Mouse (Mus musculus): Measurements from ENCODE around the gene Serpina1e. TPM values are rescaled to one million over a fixed set of nuclear protein-coding genes. Genes with fewer than 3 reads are reported as not detected.

Gene Serpina1e
- polyA plus RNA-seq (2015; fragmentation: Nextera tagmentation; extraction: Ambion mirVana): 177 and 211 TPM in 2 replicates

DNA sequence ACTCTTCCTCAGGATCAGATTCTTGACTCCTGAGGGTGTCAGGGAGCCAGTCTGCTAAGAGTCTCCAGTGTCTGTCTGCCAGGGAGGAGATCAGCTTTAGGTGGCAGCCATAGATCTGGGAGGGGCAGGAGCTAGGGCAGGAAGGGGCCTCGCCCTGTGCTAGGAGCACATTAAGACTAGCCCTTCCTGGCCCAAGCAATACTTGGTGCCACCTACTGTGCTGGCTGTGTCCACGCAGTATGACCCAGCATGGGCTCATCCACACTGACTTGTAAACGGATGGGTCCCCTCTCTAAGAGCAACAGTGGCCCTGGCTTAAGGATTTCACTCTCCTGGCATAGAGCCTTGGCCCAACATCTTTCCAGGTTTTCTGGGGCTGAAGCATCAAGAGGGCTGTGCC, at the start of gene Serpina1e:
Serpina1e (minus strand) TSS at position 178 of the 400 bp plus-strand sequence.
- no peaks in the 10 kb centered on the region for H3K36me3 ChIP-seq (ENCODE audit: control insufficient read depth, insufficient read depth)
- WGBS: 61% methylated on average over 3 of the region's 3 CpGs
- no peaks in the 10 kb centered on the region for H3K9me3 ChIP-seq (ENCODE audit: control insufficient read depth)
- no peaks in the 10 kb centered on the region for H3K27me3 ChIP-seq (replicated peaks; ENCODE audit: control insufficient read depth, insufficient read depth, low read length)
- H3K4me3 ChIP-seq (ENCODE audit: low read depth, low read length): no peak within 1 kb of the TSS
- no peaks in the 10 kb centered on the region for H3K4me1 ChIP-seq (replicated peaks; ENCODE audit: control insufficient read depth, insufficient read depth, low read length)
- no peak within 1 kb of the TSS for H3K9ac ChIP-seq (ENCODE audit: low read depth, low read length)
- ATAC-seq: peak; percentile 58; the same call in 1 of the 2 replicates
- H3K4me2 ChIP-seq (replicated peaks; ENCODE audit: low read depth): peak within 1 kb of the TSS; percentile 38
- no peak within 1 kb of the TSS for H3K27ac ChIP-seq (ENCODE audit: low read depth, low read length)
- peak; percentile 55 for TF ChIP-seq CTCF (IDR thresholded peaks at IDR 0.05; ENCODE audit: low read depth)

DNA sequence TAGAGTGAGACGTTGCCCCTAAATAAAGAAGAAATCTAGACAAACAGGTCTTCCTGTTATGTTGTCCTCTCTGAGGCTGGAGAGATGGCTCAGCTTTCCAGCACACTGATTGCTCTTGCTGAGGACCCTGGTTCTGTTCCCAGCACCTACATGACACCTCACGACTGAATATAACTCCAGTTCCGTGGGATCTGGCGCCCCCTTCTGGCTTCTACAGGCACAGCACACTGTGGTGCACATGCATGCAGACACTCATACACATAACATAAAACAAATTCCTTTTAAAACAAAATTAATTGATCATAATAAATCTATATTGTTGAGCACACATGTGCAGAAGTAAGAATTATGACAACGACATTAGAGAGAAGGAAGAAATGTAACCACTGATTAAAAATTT, 45.9 kb upstream of the Serpina1e start:
- TF ChIP-seq CTCF (IDR thresholded peaks at IDR 0.05; ENCODE audit: low read depth): peak; percentile 12; the same call in 1 of the 2 replicates
- H3K4me2 ChIP-seq (replicated peaks; ENCODE audit: low read depth): no peak overlapping the region
- no peak overlapping the region for H3K4me3 ChIP-seq (ENCODE audit: low read depth, low read length)
- no peak overlapping the region for H3K9ac ChIP-seq (ENCODE audit: low read depth, low read length)
- H3K9me3 ChIP-seq (ENCODE audit: control insufficient read depth): no peaks in the 10 kb centered on the region
- no peak for ATAC-seq
- no peaks in the 10 kb centered on the region for H3K36me3 ChIP-seq (ENCODE audit: control insufficient read depth, insufficient read depth)
- WGBS: 84% methylated on average over 5 of the region's 5 CpGs
- 0 out of 2 replicates have a peak, but pooled peaks cover 8% of the 10 kb centered on the region for H3K4me1 ChIP-seq (replicated peaks; ENCODE audit: control insufficient read depth, insufficient read depth, low read length)
- H3K27me3 ChIP-seq (replicated peaks; ENCODE audit: control insufficient read depth, insufficient read depth, low read length): no peaks in the 10 kb centered on the region
- H3K27ac ChIP-seq (ENCODE audit: low read depth, low read length): no peak overlapping the region

DNA sequence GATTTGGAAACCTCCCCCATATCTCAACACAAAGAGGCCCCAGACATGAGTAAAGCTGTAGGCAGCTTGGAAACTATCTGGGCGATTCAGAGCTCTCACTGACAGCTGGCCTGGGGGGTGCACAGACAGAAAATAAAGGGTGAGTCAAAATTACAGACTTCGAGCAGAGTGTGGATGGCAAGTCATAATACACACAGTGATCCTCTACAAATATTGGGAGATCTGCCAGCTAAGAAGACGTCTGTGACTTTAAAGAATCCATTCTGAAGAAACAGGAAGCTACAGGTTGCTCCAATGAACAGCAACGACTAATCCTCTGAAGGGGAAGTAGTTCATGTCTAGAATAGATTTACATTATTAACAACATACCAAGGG, 44.5 kb upstream of the Serpina1e start:
- WGBS: 27% methylated on average over 4 of the region's 4 CpGs
- Histone ChIP-seq H3K9me3 (ENCODE audit: control insufficient read depth) (no peaks in the 10 kb centered on the region), H3K4me3 (ENCODE audit: low read depth, low read length) (no peak overlapping the region), H3K27me3 (replicated peaks; ENCODE audit: control insufficient read depth, insufficient read depth, low read length) (no peaks in the 10 kb centered on the region), H3K4me1 (replicated peaks; ENCODE audit: control insufficient read depth, insufficient read depth, low read length) (0 out of 2 replicates have a peak, but pooled peaks cover 8% of the 10 kb centered on the region), H3K27ac (ENCODE audit: low read depth, low read length) (no peak overlapping the region), H3K4me2 (replicated peaks; ENCODE audit: low read depth) (no peak overlapping the region), H3K36me3 (ENCODE audit: control insufficient read depth, insufficient read depth) (no peaks in the 10 kb centered on the region), H3K9ac (ENCODE audit: low read depth, low read length) (no peak overlapping the region)
- ATAC-seq: no peak
- no peak for TF ChIP-seq CTCF (IDR thresholded peaks at IDR 0.05; ENCODE audit: low read depth)

DNA sequence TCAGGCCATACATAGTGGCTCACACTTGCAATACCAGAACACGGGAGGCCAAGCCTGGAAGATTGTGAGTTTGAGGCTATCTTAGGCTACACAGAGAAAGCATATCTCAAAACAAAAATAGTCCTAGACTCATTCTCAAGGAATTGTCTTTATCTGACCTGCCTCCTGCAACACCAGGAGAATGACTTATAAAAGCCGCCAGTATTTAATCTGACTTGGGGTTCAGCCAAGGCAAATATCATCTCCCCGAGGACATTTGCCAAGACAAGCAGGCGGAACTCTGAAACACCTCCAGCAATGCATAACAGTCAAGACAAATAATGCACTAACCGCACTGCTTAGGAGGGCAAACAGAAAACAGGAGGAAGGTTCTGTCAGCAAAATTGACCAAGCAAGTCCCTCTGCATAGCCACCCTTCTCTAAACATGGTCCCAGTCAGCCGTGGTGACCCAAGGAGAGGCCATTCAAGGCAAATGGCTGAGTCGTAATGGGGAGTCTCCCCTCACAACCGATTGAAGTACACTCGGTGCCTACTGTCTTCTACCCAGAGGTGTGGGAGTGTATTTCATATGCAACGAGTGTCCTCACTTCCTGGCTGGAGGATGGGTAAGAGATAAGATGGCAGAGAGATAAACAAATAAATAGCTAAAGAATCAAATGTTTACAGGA, 43.9 kb upstream of the Serpina1e start:
- Histone ChIP-seq H3K27ac (ENCODE audit: low read depth, low read length) (no peak overlapping the region), H3K27me3 (replicated peaks; ENCODE audit: control insufficient read depth, insufficient read depth, low read length) (no peaks in the 10 kb centered on the region), H3K4me2 (replicated peaks; ENCODE audit: low read depth) (no peak overlapping the region), H3K4me1 (replicated peaks; ENCODE audit: control insufficient read depth, insufficient read depth, low read length) (0 out of 2 replicates have a peak, but pooled peaks cover 8% of the 10 kb centered on the region), H3K36me3 (ENCODE audit: control insufficient read depth, insufficient read depth) (no peaks in the 10 kb centered on the region), H3K9me3 (ENCODE audit: control insufficient read depth) (no peaks in the 10 kb centered on the region), H3K4me3 (ENCODE audit: low read depth, low read length) (no peak overlapping the region), H3K9ac (ENCODE audit: low read depth, low read length) (no peak overlapping the region)
- no peak for ATAC-seq
- 32% methylated on average over 10 of the region's 10 CpGs for WGBS
- no peak for TF ChIP-seq CTCF (IDR thresholded peaks at IDR 0.05; ENCODE audit: low read depth)

DNA sequence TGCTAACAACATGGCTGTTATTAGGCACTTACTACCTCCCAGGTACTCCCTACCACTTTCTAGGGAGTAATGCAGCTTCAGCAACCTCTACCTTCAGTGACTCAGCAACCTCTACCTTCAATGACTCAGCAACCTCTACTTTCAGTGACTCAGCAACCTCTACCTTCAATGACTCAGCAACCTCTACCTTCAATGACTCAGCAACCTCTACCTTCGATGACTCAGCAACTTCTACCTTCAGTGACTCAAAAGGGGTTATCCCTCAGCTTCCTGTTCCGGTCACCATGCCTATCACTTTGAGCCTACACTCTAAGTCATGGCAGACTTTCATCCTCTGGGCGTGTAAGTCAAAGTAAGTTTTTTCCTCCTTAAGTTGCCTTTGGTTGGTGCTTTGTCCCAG, 41.8 kb upstream of the Serpina1e start:
- no peak overlapping the region for H3K27ac ChIP-seq (ENCODE audit: low read depth, low read length)
- no peak for TF ChIP-seq CTCF (IDR thresholded peaks at IDR 0.05; ENCODE audit: low read depth)
- H3K4me3 ChIP-seq (ENCODE audit: low read depth, low read length): no peak overlapping the region
- no peak overlapping the region for H3K4me2 ChIP-seq (replicated peaks; ENCODE audit: low read depth)
- no peaks in the 10 kb centered on the region for H3K9me3 ChIP-seq (ENCODE audit: control insufficient read depth)
- H3K9ac ChIP-seq (ENCODE audit: low read depth, low read length): no peak overlapping the region
- no peaks in the 10 kb centered on the region for H3K36me3 ChIP-seq (ENCODE audit: control insufficient read depth, insufficient read depth)
- 89% methylated on average over 3 of the region's 3 CpGs for WGBS
- H3K27me3 ChIP-seq (replicated peaks; ENCODE audit: control insufficient read depth, insufficient read depth, low read length): no peaks in the 10 kb centered on the region
- 0 out of 2 replicates have a peak, but pooled peaks cover 8% of the 10 kb centered on the region for H3K4me1 ChIP-seq (replicated peaks; ENCODE audit: control insufficient read depth, insufficient read depth, low read length)
- peak; percentile 41; the same call in 1 of the 2 replicates for ATAC-seq

DNA sequence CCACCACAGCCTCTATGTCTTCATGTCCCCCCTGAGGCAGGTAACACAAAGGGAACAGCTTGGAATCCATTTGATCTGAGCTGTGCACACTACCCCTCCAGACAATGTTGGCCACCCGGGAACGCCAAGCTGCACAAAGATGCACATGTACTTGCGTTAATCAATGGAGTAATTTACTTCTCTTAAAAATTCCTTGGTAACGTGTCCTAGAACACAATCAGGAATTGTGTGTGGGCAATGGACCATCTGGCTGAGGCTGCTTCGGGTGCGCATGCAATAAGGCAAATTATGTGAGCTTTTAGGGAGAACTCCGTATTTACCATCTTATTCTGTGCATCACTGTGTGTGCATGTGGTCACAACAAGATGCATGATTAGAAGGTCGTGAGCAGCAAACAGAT, 40.8 kb upstream of the Serpina1e start:
- Histone ChIP-seq H3K4me3 (ENCODE audit: low read depth, low read length) (no peak overlapping the region), H3K9ac (ENCODE audit: low read depth, low read length) (no peak overlapping the region), H3K27ac (ENCODE audit: low read depth, low read length) (no peak overlapping the region), H3K9me3 (ENCODE audit: control insufficient read depth) (no peaks in the 10 kb centered on the region), H3K4me2 (replicated peaks; ENCODE audit: low read depth) (no peak overlapping the region), H3K4me1 (replicated peaks; ENCODE audit: control insufficient read depth, insufficient read depth, low read length) (0 out of 2 replicates have a peak, but pooled peaks cover 8% of the 10 kb centered on the region), H3K27me3 (replicated peaks; ENCODE audit: control insufficient read depth, insufficient read depth, low read length) (no peaks in the 10 kb centered on the region), H3K36me3 (ENCODE audit: control insufficient read depth, insufficient read depth) (no peaks in the 10 kb centered on the region)
- no peak for ATAC-seq
- WGBS: 86% methylated on average over 8 of the region's 8 CpGs
- TF ChIP-seq CTCF (IDR thresholded peaks at IDR 0.05; ENCODE audit: low read depth): no peak
